Mouse (Mus musculus) limb, embryonic 11.5 days (tissue): ENCODE measurements around the gene Pkp4. TPM values are rescaled to one million over a fixed set of nuclear protein-coding genes. Genes with fewer than 3 reads are reported as not detected.

ENCODE experiments used
- ATAC-seq: fragments of 200-750 bp; cut with Nextera tagmentation; 2 replicates; pipeline ENCODE4 v1.8.0; 2017; ENCODE audit warnings: low read depth; ENCODE audit not compliant: insufficient number of reproducible peaks, low FRiP score, low TSS enrichment
- DNase-seq: peaks from one replicate; pipeline ENCODE4 v3.0.0-alpha.2; 2015; ENCODE audit warnings: low spot score
- H3K27ac ChIP-seq: fragments of 300-500 bp; sonication (generic); replicated peaks from 2 replicates; pipeline ENCODE4 v1.5.1; 2014; ENCODE audit warnings: low read depth, mild to moderate bottlenecking, low read length
- H3K27me3 ChIP-seq: fragments of 300-500 bp; sonication (generic); 2 replicates; pipeline ENCODE4 v1.6.1; 2014; ENCODE audit warnings: mild to moderate bottlenecking, low read length, mixed read lengths; ENCODE audit not compliant: control insufficient read depth, insufficient read depth
- H3K36me3 ChIP-seq: fragments of 300-500 bp; sonication (generic); 2 replicates; pipeline ENCODE4 v1.6.1; 2014; ENCODE audit warnings: mild to moderate bottlenecking, low read length, moderate library complexity, mixed read lengths; ENCODE audit not compliant: control insufficient read depth, insufficient read depth
- H3K4me1 ChIP-seq: fragments of 300-500 bp; sonication (generic); 2 replicates; pipeline ENCODE4 v1.6.1; 2014; ENCODE audit warnings: low read length, mixed read lengths; ENCODE audit not compliant: control insufficient read depth, insufficient read depth
- H3K4me2 ChIP-seq: fragments of 300-500 bp; sonication (generic); 2 replicates; pipeline ENCODE4 v1.6.1; 2014; ENCODE audit warnings: low read depth, mild to moderate bottlenecking, moderate library complexity; ENCODE audit not compliant: severe bottlenecking
- H3K4me3 ChIP-seq: fragments of 300-500 bp; sonication (generic); 2 replicates; pipeline ENCODE4 v1.5.1; 2014; ENCODE audit warnings: low read depth, low read length
- H3K9ac ChIP-seq: fragments of 300-500 bp; sonication (generic); 2 replicates; pipeline ENCODE4 v1.6.1; 2014; ENCODE audit warnings: mild to moderate bottlenecking, low read length
- H3K9me3 ChIP-seq: fragments of 300-500 bp; sonication (generic); 2 replicates; pipeline ENCODE4 v1.6.1; 2016; ENCODE audit warnings: low read length; ENCODE audit not compliant: control insufficient read depth
- WGBS: fragments of 180-500 bp; shearing (Covaris S2); extraction: QIAGEN DNeasy Blood & Tissue Kit; methylation state at CpG from one replicate; pipeline ENCODE4 v1.1.7; 2014; 5-methylcytosine and 5-hydroxymethylcytosine counted together
- polyA plus RNA-seq: library from polyadenylated mRNA; unstranded; fragments of >200 nt; fragmentation: Nextera tagmentation; extraction: Ambion mirVana; gene quantifications from 2 replicates; pipeline ENCODE4 v1.2.1, GENCODE M21; 2014

Pkp4 gene
- polyA plus RNA-seq, 1 experiment from 2014 or later, result 18.8 TPM

- H3K36me3 ChIP-seq, result no peaks in the 10 kb centered on the region
- H3K27ac ChIP-seq, result no peak overlapping the region
- no peak overlapping the region for H3K9ac ChIP-seq
- no peak overlapping the region for H3K4me3 ChIP-seq
- WGBS, result 21% methylated on average over 3 of the region's 3 CpGs
- peaks cover 9% of the 10 kb centered on the region; the same call in 1 of the 2 replicates for H3K4me1 ChIP-seq
- H3K4me2 ChIP-seq, result no peak overlapping the region
- ATAC-seq (no peak), DNase-seq (peak; percentile 29)
- H3K27me3 ChIP-seq, result no peaks in the 10 kb centered on the region
- H3K9me3 ChIP-seq, result no peaks in the 10 kb centered on the region
Observed at GRCm38 (mm10) chr2:59290391-59290790, 129.7 kb downstream of the Pkp4 start.

DNA sequence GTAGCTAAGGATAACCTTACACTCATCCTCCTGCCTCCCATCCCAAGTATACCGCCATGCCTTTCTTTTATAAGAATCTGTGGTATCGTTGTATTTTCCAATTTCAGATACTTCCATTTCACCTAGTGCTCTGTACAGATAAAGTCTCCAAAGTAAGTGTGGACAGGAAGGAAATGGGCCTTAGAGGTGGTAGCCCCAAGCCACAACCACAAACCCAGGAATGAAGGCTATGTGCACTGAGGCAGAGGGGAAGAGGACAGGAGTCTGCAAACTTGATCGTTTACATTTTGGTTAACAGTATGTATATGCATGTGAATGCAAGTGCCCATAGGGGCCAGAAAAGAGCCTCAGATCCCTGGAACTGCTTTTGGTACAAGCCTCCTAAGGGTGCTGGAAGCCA is 139.2 kb downstream of the Pkp4 start:
- DNase-seq, result no peak
- Histone ChIP-seq H3K9ac (no peak overlapping the region), H3K27ac (no peak overlapping the region), H3K4me2 (no peak overlapping the region), H3K27me3 (no peaks in the 10 kb centered on the region), H3K4me1 (no peaks in the 10 kb centered on the region), H3K9me3 (no peaks in the 10 kb centered on the region), H3K36me3 (no peaks in the 10 kb centered on the region), H3K4me3 (no peak overlapping the region)
- 93% methylated on average over 3 of the region's 3 CpGs for WGBS
- no peak for ATAC-seq

GRCm38 (mm10) chr2:59301671-59302070 is 141.0 kb downstream of the Pkp4 start:
- Histone ChIP-seq H3K4me2 (no peak overlapping the region), H3K27me3 (no peaks in the 10 kb centered on the region), H3K4me1 (no peaks in the 10 kb centered on the region), H3K36me3 (0 out of 2 replicates have a peak, but pooled peaks cover 2% of the 10 kb centered on the region), H3K9me3 (no peaks in the 10 kb centered on the region), H3K27ac (no peak overlapping the region), H3K9ac (no peak overlapping the region), H3K4me3 (no peak overlapping the region)
- ATAC-seq (no peak), DNase-seq (no peak)
- WGBS, result 69% methylated on average over 12 of the region's 12 CpGs

GRCm38 (mm10) chr2:59302430-59302829 is 141.8 kb downstream of the Pkp4 start:
- H3K9ac ChIP-seq, result no peak overlapping the region
- DNase-seq (no peak), ATAC-seq (no peak)
- no peaks in the 10 kb centered on the region for H3K4me1 ChIP-seq
- H3K27me3 ChIP-seq, result no peaks in the 10 kb centered on the region
- no peak overlapping the region for H3K4me2 ChIP-seq
- H3K4me3 ChIP-seq, result no peak overlapping the region
- H3K27ac ChIP-seq, result no peak overlapping the region
- no peaks in the 10 kb centered on the region for H3K9me3 ChIP-seq
- H3K36me3 ChIP-seq, result peaks cover 2% of the 10 kb centered on the region; the same call in 1 of the 2 replicates
- 89% methylated on average over 6 of the region's 6 CpGs for WGBS

DNA sequence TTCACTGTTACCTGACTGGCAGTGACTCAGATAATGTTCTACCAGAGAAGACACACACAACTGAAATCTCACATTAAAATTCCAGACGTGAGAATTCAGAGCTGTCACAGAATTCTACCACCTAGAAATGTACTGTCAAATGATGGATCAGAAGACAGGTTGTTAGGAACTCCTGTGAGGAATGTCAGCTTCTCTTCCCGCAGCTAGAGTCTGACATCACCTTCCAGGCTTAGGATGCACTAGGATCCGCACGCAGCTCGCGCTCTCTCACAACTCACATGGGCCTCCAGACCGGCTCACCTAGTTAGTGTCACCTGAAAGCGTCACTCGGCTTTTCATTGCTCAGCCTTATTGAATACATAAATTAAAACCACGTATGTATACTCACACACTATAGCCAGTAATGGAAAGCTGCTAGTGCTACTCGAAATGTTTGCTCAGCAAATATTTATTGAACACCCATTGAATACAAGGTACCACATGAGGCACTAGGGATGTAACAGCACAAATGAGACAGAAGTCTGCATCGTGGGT is 142.9 kb downstream of the Pkp4 start:
- ATAC-seq, result no peak

GRCm38 (mm10) chr2:59307302-59307701 is 146.7 kb downstream of the Pkp4 start:
- ATAC-seq, result no peak
- WGBS, result 91% methylated on average over 8 of the region's 8 CpGs
- no peak for DNase-seq
- Histone ChIP-seq H3K9me3 (no peaks in the 10 kb centered on the region), H3K27me3 (no peaks in the 10 kb centered on the region), H3K4me1 (no peaks in the 10 kb centered on the region), H3K9ac (no peak overlapping the region), H3K36me3 (peaks cover 4% of the 10 kb centered on the region; the same call in 1 of the 2 replicates), H3K4me2 (no peak overlapping the region), H3K27ac (no peak overlapping the region), H3K4me3 (no peak overlapping the region)

More for the DNA sequence above, 142.9 kb downstream of the Pkp4 start:
- Histone ChIP-seq H3K4me3 (no peak overlapping the region), H3K27me3 (no peaks in the 10 kb centered on the region), H3K36me3 (peaks cover 2% of the 10 kb centered on the region; the same call in 1 of the 2 replicates), H3K4me2 (no peak overlapping the region), H3K27ac (no peak overlapping the region), H3K9me3 (no peaks in the 10 kb centered on the region), H3K9ac (no peak overlapping the region), H3K4me1 (no peaks in the 10 kb centered on the region)
- WGBS, result 91% methylated on average over 12 of the region's 12 CpGs
- DNase-seq, result no peak

DNA sequence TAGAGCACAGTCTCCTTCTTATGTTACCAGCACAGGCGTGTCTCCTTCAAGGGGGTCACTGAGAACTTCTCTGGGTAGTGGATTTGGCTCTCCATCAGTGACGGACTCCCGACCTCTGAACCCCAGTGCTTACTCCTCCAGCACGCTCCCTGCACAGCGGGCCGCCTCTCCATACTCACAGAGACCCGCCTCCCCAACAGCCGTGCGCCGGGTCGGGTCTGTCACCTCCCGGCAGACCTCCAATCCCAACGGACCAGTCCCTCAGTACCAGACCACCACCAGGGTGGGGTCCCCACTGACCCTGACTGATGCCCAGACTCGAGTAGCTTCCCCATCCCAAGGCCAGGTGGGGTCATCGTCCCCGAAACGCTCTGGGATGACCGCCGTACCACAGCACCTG is 147.4 kb downstream of the Pkp4 start:
- DNase-seq, result no peak
- Histone ChIP-seq H3K9me3 (no peaks in the 10 kb centered on the region), H3K4me3 (no peak overlapping the region), H3K9ac (no peak overlapping the region), H3K36me3 (peaks cover 4% of the 10 kb centered on the region; the same call in 1 of the 2 replicates), H3K4me1 (no peaks in the 10 kb centered on the region), H3K4me2 (no peak overlapping the region), H3K27ac (no peak overlapping the region), H3K27me3 (no peaks in the 10 kb centered on the region)
- no peak for ATAC-seq
- WGBS, result 96% methylated on average over 19 of the region's 19 CpGs

- 85% methylated on average over 6 of the region's 6 CpGs for WGBS
- Histone ChIP-seq H3K9me3 (peaks cover under 1% of the 10 kb centered on the region; the same call in 1 of the 2 replicates), H3K36me3 (peaks cover 3% of the 10 kb centered on the region), H3K27me3 (no peaks in the 10 kb centered on the region), H3K4me2 (no peak overlapping the region), H3K4me3 (no peak overlapping the region), H3K9ac (no peak overlapping the region), H3K27ac (no peak overlapping the region), H3K4me1 (no peaks in the 10 kb centered on the region)
- no peak for DNase-seq
- ATAC-seq, result no peak
Observed at GRCm38 (mm10) chr2:59313293-59313692, 152.6 kb downstream of the Pkp4 start.

GRCm38 (mm10) chr2:59318631-59319030 is 158.0 kb downstream of the Pkp4 start:
- Histone ChIP-seq H3K9ac (no peak overlapping the region), H3K36me3 (peaks cover 11% of the 10 kb centered on the region), H3K4me1 (no peaks in the 10 kb centered on the region), H3K27ac (no peak overlapping the region), H3K27me3 (no peaks in the 10 kb centered on the region), H3K4me3 (no peak overlapping the region), H3K9me3 (peaks cover 9% of the 10 kb centered on the region; the same call in 1 of the 2 replicates), H3K4me2 (no peak overlapping the region)
- DNase-seq (no peak), ATAC-seq (no peak)
- 96% methylated on average over 1 of the region's 1 CpGs for WGBS
